Mouse (Mus musculus): ENCODE measurements around the gene Entpd2. TPM values are rescaled to one million over a fixed set of nuclear protein-coding genes. Genes with fewer than 3 reads are reported as not detected.

Gene Entpd2
- polyA plus RNA-seq, 1 experiment: 0.89 TPM

- no peak overlapping the region for H3K4me2 ChIP-seq (ENCODE audit: low read depth)
- no peak overlapping the region for H3K4me3 ChIP-seq
- no peak for TF ChIP-seq POLR2A (IDR thresholded peaks at IDR 0.05; ENCODE audit: insufficient read length, low read depth)
- TF ChIP-seq MAX (IDR thresholded peaks at IDR 0.05; ENCODE audit: low read depth): no peak
- TF ChIP-seq POLR2AphosphoS2 (IDR thresholded peaks at IDR 0.05; ENCODE audit: insufficient read length, low read depth): no peak
- no peaks in the 10 kb centered on the region for H3K36me3 ChIP-seq (ENCODE audit: control insufficient read depth, insufficient read depth)
- H3ac ChIP-seq (ENCODE audit: control insufficient read depth, insufficient read length): no peak overlapping the region
- H3K27me3 ChIP-seq (ENCODE audit: control insufficient read depth, insufficient read depth, insufficient read length): peaks cover 8% of the 10 kb centered on the region
- no peaks in the 10 kb centered on the region for H3K79me2 ChIP-seq (ENCODE audit: control insufficient read depth, insufficient read depth)
These were observed 11.2 kb upstream of the Entpd2 start for GRCm38 (mm10) chr2:25384492-25384891.

DNA sequence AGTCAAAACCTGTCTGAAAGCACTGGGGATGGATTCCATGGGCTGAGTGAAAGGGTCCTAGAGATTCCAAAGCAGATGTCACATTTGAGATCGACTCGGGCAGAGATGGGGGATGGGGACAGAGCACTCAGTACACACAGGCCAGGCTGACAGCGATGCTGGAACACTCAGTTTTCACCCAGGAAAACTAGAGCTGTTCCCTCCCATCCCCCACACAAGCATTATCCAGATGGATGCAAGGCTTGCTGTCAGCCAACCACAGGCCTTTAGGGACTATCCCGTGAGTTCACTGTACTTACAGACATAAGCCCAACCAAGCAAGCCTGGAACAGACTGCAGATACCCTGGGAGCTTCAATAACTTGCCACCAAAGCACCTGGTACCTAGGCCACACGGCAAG lies 4.4 kb upstream of the Entpd2 start:
- H3ac ChIP-seq (ENCODE audit: control insufficient read depth, insufficient read length): no peak overlapping the region
- no peak overlapping the region for H3K4me3 ChIP-seq
- TF ChIP-seq MYOG (IDR thresholded peaks at IDR 0.05; ENCODE audit: control insufficient read depth in 1 of 3, insufficient read depth in 1 of 3, insufficient read length in 2 of 3, low read depth in 2 of 3) (no peak), MAX (IDR thresholded peaks at IDR 0.05; ENCODE audit: low read depth) (no peak), REST (IDR thresholded peaks at IDR 0.05; ENCODE audit: insufficient read depth, insufficient read length) (no peak), E2F4 (IDR thresholded peaks at IDR 0.05; ENCODE audit: insufficient read depth) (no peak), POLR2AphosphoS2 (IDR thresholded peaks at IDR 0.05; ENCODE audit: insufficient read length, low read depth) (no peak), MYOD1 (IDR thresholded peaks at IDR 0.05; ENCODE audit: control insufficient read depth in 1 of 3, insufficient read length in 2 of 3, low read depth in 2 of 3) (no peak), SRF (IDR thresholded peaks at IDR 0.05; ENCODE audit: control insufficient read depth, insufficient read length, low read depth) (no peak), TCF12 (IDR thresholded peaks at IDR 0.05; ENCODE audit: insufficient read depth, poor library complexity, severe bottlenecking) (no peak), TCF3 (IDR thresholded peaks at IDR 0.05; ENCODE audit: insufficient read length, low read depth) (no peak), CEBPB (IDR thresholded peaks at IDR 0.05; ENCODE audit: insufficient read depth, poor library complexity, severe bottlenecking) (no peak)
- H3K79me2 ChIP-seq (ENCODE audit: control insufficient read depth, insufficient read depth): no peaks in the 10 kb centered on the region
- H3K27me3 ChIP-seq (ENCODE audit: control insufficient read depth, insufficient read depth, insufficient read length): peaks cover 12% of the 10 kb centered on the region
- no peaks in the 10 kb centered on the region for H3K36me3 ChIP-seq (ENCODE audit: control insufficient read depth, insufficient read depth)
- no peak overlapping the region for H3K4me2 ChIP-seq (ENCODE audit: low read depth)

GRCm38 (mm10) chr2:25394281-25395221 lies 1.1 kb upstream of the Entpd2 start:
- TF ChIP-seq MYOD1 (IDR thresholded peaks at IDR 0.05; ENCODE audit: control insufficient read depth in 1 of 3, insufficient read length in 2 of 3, low read depth in 2 of 3) (no peak), SRF (IDR thresholded peaks at IDR 0.05; ENCODE audit: control insufficient read depth, insufficient read length, low read depth) (no peak), MYOG (IDR thresholded peaks at IDR 0.05; ENCODE audit: control insufficient read depth in 1 of 3, insufficient read depth in 1 of 3, insufficient read length in 2 of 3, low read depth in 2 of 3) (no peak), POLR2AphosphoS2 (IDR thresholded peaks at IDR 0.05; ENCODE audit: insufficient read length, low read depth) (no peak), TCF12 (IDR thresholded peaks at IDR 0.05; ENCODE audit: insufficient read depth, poor library complexity, severe bottlenecking) (no peak), POLR2A (IDR thresholded peaks at IDR 0.05; ENCODE audit: insufficient read length, low read depth) (no peak), E2F4 (IDR thresholded peaks at IDR 0.05; ENCODE audit: insufficient read depth) (no peak), MAX (IDR thresholded peaks at IDR 0.05; ENCODE audit: low read depth) (no peak)

GRCm38 (mm10) chr2:25396597-25396983 lies 916 bp downstream of the Entpd2 start:
- H3K4me3 ChIP-seq: no peak overlapping the region
- peaks cover 34% of the 10 kb centered on the region for H3K27me3 ChIP-seq (ENCODE audit: control insufficient read depth, insufficient read depth, insufficient read length)
- H3K4me2 ChIP-seq (ENCODE audit: low read depth): no peak overlapping the region
- H3K79me2 ChIP-seq (ENCODE audit: control insufficient read depth, insufficient read depth): no peaks in the 10 kb centered on the region
- H3ac ChIP-seq (ENCODE audit: control insufficient read depth, insufficient read length): no peak overlapping the region
- H3K36me3 ChIP-seq (ENCODE audit: control insufficient read depth, insufficient read depth): no peaks in the 10 kb centered on the region
- TF ChIP-seq POLR2A (IDR thresholded peaks at IDR 0.05; ENCODE audit: insufficient read length, low read depth): no peak
- no peak for TF ChIP-seq MYOD1 (IDR thresholded peaks at IDR 0.05; ENCODE audit: control insufficient read depth in 1 of 3, insufficient read length in 2 of 3, low read depth in 2 of 3)
- no peak for TF ChIP-seq CEBPB (IDR thresholded peaks at IDR 0.05; ENCODE audit: insufficient read depth, poor library complexity, severe bottlenecking)
- no peak for TF ChIP-seq TCF12 (IDR thresholded peaks at IDR 0.05; ENCODE audit: insufficient read depth, poor library complexity, severe bottlenecking)
- no peak for TF ChIP-seq TCF3 (IDR thresholded peaks at IDR 0.05; ENCODE audit: insufficient read length, low read depth)
- TF ChIP-seq REST (IDR thresholded peaks at IDR 0.05; ENCODE audit: insufficient read depth, insufficient read length): no peak
- TF ChIP-seq E2F4 (IDR thresholded peaks at IDR 0.05; ENCODE audit: insufficient read depth): no peak
- no peak for TF ChIP-seq MYOG (IDR thresholded peaks at IDR 0.05; ENCODE audit: control insufficient read depth in 1 of 3, insufficient read depth in 1 of 3, insufficient read length in 2 of 3, low read depth in 2 of 3)
- TF ChIP-seq SRF (IDR thresholded peaks at IDR 0.05; ENCODE audit: control insufficient read depth, insufficient read length, low read depth): no peak
- no peak for TF ChIP-seq USF1 (IDR thresholded peaks at IDR 0.05; ENCODE audit: low read depth)
- TF ChIP-seq POLR2AphosphoS2 (IDR thresholded peaks at IDR 0.05; ENCODE audit: insufficient read length, low read depth): no peak
- no peak for TF ChIP-seq MAX (IDR thresholded peaks at IDR 0.05; ENCODE audit: low read depth)

More at GRCm38 (mm10) chr2:25394281-25395221, 1.1 kb upstream of the Entpd2 start:
- Histone ChIP-seq H3K4me3 (no peak overlapping the region), H3K27me3 (ENCODE audit: control insufficient read depth, insufficient read depth, insufficient read length) (peaks cover 34% of the 10 kb centered on the region), H3ac (ENCODE audit: control insufficient read depth, insufficient read length) (no peak overlapping the region), H3K4me2 (ENCODE audit: low read depth) (no peak overlapping the region), H3K79me2 (ENCODE audit: control insufficient read depth, insufficient read depth) (no peaks in the 10 kb centered on the region), H3K36me3 (ENCODE audit: control insufficient read depth, insufficient read depth) (no peaks in the 10 kb centered on the region)

- H3K36me3 ChIP-seq (ENCODE audit: control insufficient read depth, insufficient read depth): no peaks in the 10 kb centered on the region
- H3K4me2 ChIP-seq (ENCODE audit: low read depth): no peak overlapping the region
- no peak overlapping the region for H3K4me3 ChIP-seq
- H3K27me3 ChIP-seq (ENCODE audit: control insufficient read depth, insufficient read depth, insufficient read length): peaks cover 34% of the 10 kb centered on the region
- TF ChIP-seq MYOG (IDR thresholded peaks at IDR 0.05; ENCODE audit: control insufficient read depth in 1 of 3, insufficient read depth in 1 of 3, insufficient read length in 2 of 3, low read depth in 2 of 3): no peak
- TF ChIP-seq POLR2A (IDR thresholded peaks at IDR 0.05; ENCODE audit: insufficient read length, low read depth): no peak
- TF ChIP-seq REST (IDR thresholded peaks at IDR 0.05; ENCODE audit: insufficient read depth, insufficient read length): no peak
- TF ChIP-seq CEBPB (IDR thresholded peaks at IDR 0.05; ENCODE audit: insufficient read depth, poor library complexity, severe bottlenecking): no peak
- no peak for TF ChIP-seq POLR2AphosphoS2 (IDR thresholded peaks at IDR 0.05; ENCODE audit: insufficient read length, low read depth)
- no peak for TF ChIP-seq SRF (IDR thresholded peaks at IDR 0.05; ENCODE audit: control insufficient read depth, insufficient read length, low read depth)
- TF ChIP-seq TCF3 (IDR thresholded peaks at IDR 0.05; ENCODE audit: insufficient read length, low read depth): no peak
- TF ChIP-seq MAX (IDR thresholded peaks at IDR 0.05; ENCODE audit: low read depth): no peak
- TF ChIP-seq USF1 (IDR thresholded peaks at IDR 0.05; ENCODE audit: low read depth): no peak
- no peak for TF ChIP-seq TCF12 (IDR thresholded peaks at IDR 0.05; ENCODE audit: insufficient read depth, poor library complexity, severe bottlenecking)
- TF ChIP-seq E2F4 (IDR thresholded peaks at IDR 0.05; ENCODE audit: insufficient read depth): no peak
- TF ChIP-seq MYOD1 (IDR thresholded peaks at IDR 0.05; ENCODE audit: control insufficient read depth in 1 of 3, insufficient read length in 2 of 3, low read depth in 2 of 3): no peak
- H3ac ChIP-seq (ENCODE audit: control insufficient read depth, insufficient read length): no peak overlapping the region
- no peaks in the 10 kb centered on the region for H3K79me2 ChIP-seq (ENCODE audit: control insufficient read depth, insufficient read depth)
These were observed 1.3 kb downstream of the Entpd2 start for GRCm38 (mm10) chr2:25397010-25397409.

Data from myocyte (in vitro differentiated cells).